Mouse (Mus musculus): ENCODE measurements around the gene Klf3.

GRCm38 (mm10) chr5:64829606-64830005, 26.4 kb downstream of the Klf3 start:
- TF ChIP-seq POLR2A (IDR thresholded peaks at IDR 0.05; ENCODE audit: extremely low read depth, insufficient read depth, low read length) (no peak), CTCF (IDR thresholded peaks at IDR 0.05; ENCODE audit: low read depth, low read length) (no peak)
